Mouse (Mus musculus) ES-E14 (cell line): Measurements from ENCODE around the gene Hinfp. TPM values are rescaled to one million over a fixed set of nuclear protein-coding genes. Genes with fewer than 3 reads are reported as not detected.
"Not testable (repeated sequence)": the region's sequence is repeated elsewhere in the genome, so short reads cannot be mapped to it uniquely, and the experiment has no call there.

Experiments used
- DNase-seq: peaks from one replicate; pipeline ENCODE4 v3.0.0-alpha.2; 2013; ENCODE audit warnings: low read depth, low spot score
- H3K27ac ChIP-seq: 2 replicates; pipeline ENCODE4 v1.5.1; 2012; ENCODE audit warnings: low read depth, mild to moderate bottlenecking, low read length, moderate library complexity, mixed read lengths; ENCODE audit not compliant: poor library complexity, insufficient read depth, severe bottlenecking
- H3K36me3 ChIP-seq: 2 replicates; pipeline ENCODE4 v1.6.1; 2012; ENCODE audit warnings: mild to moderate bottlenecking, low read length, moderate library complexity, mixed read lengths; ENCODE audit not compliant: control insufficient read depth, poor library complexity, insufficient read depth, severe bottlenecking
- H3K4me1 ChIP-seq, 2 experiments: fragments of 150-350 bp in 1 of 2; sonication (generic) in 1 of 2; 2 replicates each; pipeline ENCODE4 v1.6.1; 2012; ENCODE audit warnings: low read length in 2 of 2, mild to moderate bottlenecking in 1 of 2, mixed read lengths in 1 of 2; ENCODE audit not compliant: control insufficient read depth in 2 of 2, insufficient read depth in 2 of 2, poor library complexity in 1 of 2
- H3K4me3 ChIP-seq, 2 experiments: fragments of 150-350 bp in 1 of 2; sonication (generic) in 1 of 2; 2 replicates each; pipeline ENCODE4 v1.5.1; 2012; ENCODE audit warnings: low read length in 2 of 2, low read depth in 1 of 2, mild to moderate bottlenecking in 1 of 2, mixed read lengths in 1 of 2; ENCODE audit not compliant: insufficient read depth in 1 of 2, poor library complexity in 1 of 2, severe bottlenecking in 1 of 2
- H3K9ac ChIP-seq: 2 replicates; pipeline ENCODE4 v1.6.1; 2012; ENCODE audit warnings: low read depth, mild to moderate bottlenecking, low read length, mixed read lengths; ENCODE audit not compliant: poor library complexity, insufficient read depth, severe bottlenecking
- H3K9me3 ChIP-seq: fragments of 150-350 bp; sonication (generic); 2 replicates; pipeline ENCODE4 v1.6.1; 2012; ENCODE audit warnings: low read depth, mild to moderate bottlenecking, low read length; ENCODE audit not compliant: control insufficient read depth, insufficient read depth
- CHD2 ChIP-seq: IDR thresholded peaks from 2 replicates; pipeline ENCODE4 v1.6.1; 2014; ENCODE audit warnings: mild to moderate bottlenecking, low read depth, low read length, inconsistent platforms
- HCFC1 ChIP-seq: IDR thresholded peaks from 2 replicates; pipeline ENCODE4 v1.6.1; 2012; ENCODE audit warnings: low read length, inconsistent platforms, borderline replicate concordance; ENCODE audit not compliant: insufficient read depth
- MAFK ChIP-seq: IDR thresholded peaks from 2 replicates; pipeline ENCODE4 v1.6.1; 2014; ENCODE audit warnings: mild to moderate bottlenecking, low read depth, low read length, inconsistent platforms; ENCODE audit not compliant: insufficient read depth
- ZC3H11A ChIP-seq: IDR thresholded peaks from 2 replicates; pipeline ENCODE4 v1.6.1; 2012; ENCODE audit warnings: low read depth, mild to moderate bottlenecking, inconsistent platforms, low read length, borderline replicate concordance
- ZNF384 ChIP-seq: IDR thresholded peaks from 2 replicates; pipeline ENCODE4 v1.6.1; 2012; ENCODE audit warnings: low read depth, low read length, inconsistent platforms
- in situ Hi-C, 2 experiments: fragments of 600-800 bp; cut with MboI; formaldehyde crosslinking; loops; one replicate each; pipeline ENCODE4 v1.15.1; 2025; ENCODE audit warnings: low sequenced_read_pairs in 2 of 2, inconsistent platforms in 1 of 2; ENCODE audit not compliant: unreplicated experiment in 2 of 2
- total RNA-seq: library from RNA; depleted of rRNA; stranded (reverse); fragments of 300-350 nt; gene quantifications from 2 replicates; pipeline ENCODE4 v1.2.3, GENCODE M21; 2012

The Hinfp gene
- total RNA-seq, 1 experiment, result 29.1 TPM

DNA sequence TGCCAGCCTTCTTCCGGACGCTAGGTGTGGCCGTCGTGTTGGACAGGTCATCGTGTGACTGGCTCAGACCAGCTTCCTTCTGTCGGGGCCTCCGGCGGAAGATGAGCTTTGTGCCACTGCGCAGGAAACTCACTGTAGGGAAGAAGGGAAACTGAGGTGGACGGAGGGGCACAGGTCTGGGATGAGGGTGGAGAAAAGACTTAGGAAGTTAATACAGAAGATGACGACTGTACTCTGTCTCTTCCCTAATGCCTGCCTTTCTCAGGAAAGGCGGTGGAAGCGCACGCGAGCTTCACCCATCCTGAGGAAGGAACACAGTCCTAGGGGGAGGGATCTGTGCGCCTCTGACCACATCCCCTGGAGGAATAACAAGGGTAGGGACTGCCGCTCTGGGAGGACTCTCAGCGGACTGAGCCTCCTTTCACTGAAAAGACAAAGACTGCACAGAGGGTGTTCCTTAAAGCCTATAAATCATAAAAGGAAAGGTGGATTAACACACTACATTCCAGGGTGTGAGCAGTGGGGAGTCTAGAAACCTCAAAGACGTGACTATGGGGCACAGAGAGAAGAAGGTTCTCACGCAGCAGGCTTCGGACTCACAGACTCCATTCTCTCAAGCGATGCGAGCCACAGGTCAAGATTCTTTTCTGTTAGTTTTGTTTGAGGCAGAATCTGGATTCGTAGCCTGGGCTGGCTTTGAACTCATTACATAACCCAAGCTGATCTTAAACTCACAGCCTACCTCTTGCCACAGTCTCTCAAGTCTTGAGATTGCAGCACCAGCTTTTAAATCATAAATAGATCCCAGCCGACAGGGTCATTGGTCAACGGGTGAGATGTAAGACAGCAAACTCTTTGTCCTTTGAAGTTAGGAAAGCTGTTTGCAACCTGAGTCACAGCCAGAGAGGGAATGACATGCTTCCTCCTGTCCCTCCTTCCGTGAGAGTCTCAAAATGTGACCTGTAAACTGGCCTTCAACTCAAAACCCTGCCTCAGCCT, 6.0 kb upstream of the Hinfp start:
- no peak for DNase-seq

DNA sequence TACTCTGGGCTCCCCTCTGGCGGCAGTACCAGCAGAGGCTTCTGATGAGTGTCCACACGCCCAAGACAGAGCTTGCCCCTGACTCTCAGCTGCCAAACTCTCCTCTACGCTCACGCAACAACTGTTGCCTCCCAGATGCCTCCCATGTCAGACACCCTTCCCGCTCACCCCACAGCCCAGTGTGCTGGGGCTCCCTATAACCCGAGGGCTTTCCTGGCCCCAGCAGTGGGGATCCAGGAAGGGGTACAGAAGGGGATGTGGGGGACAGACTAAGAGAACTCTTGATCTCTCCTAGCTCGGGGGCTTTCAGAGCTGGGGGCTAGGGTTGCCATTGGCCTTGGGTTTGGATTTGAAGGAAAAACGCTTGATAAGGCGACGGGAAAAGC, 5.3 kb upstream of the Hinfp start:
- Histone ChIP-seq H3K4me1 (peaks cover 3 to 24% of the 10 kb centered on the region in 2 experiments), H3K27ac (no peak overlapping the region), H3K9ac (0 out of 2 replicates have a peak overlapping the region, but pooled peaks have one; percentile 1), H3K4me3 (peak overlapping the region; percentile 20 to 22; a peak in 2 of 4 replicates), H3K9me3 (no peaks in the 10 kb centered on the region), H3K36me3 (no peaks in the 10 kb centered on the region)
- DNase-seq, result no peak
- in situ Hi-C loops, result no loop called here
- TF ChIP-seq CHD2, result no peak
- TF ChIP-seq ZNF384, result no peak
- no peak for TF ChIP-seq HCFC1
- no peak for TF ChIP-seq MAFK
- no peak for TF ChIP-seq ZC3H11A

More for the DNA sequence above, 6.0 kb upstream of the Hinfp start:
- H3K27ac ChIP-seq, result no peak overlapping the region
- peak overlapping the region; percentile 20 to 22; a peak in 3 of 4 replicates for H3K4me3 ChIP-seq
- TF ChIP-seq ZC3H11A, result no peak
- TF ChIP-seq HCFC1, result no peak
- TF ChIP-seq ZNF384, result no peak
- H3K4me1 ChIP-seq, result peaks cover 1 to 24% of the 10 kb centered on the region in 2 experiments; a peak in 3 of 4 replicates
- no peaks in the 10 kb centered on the region for H3K36me3 ChIP-seq
- H3K9ac ChIP-seq, result 0 out of 2 replicates have a peak overlapping the region, but pooled peaks have one; percentile 1
- in situ Hi-C loops, result no loop called here
- no peaks in the 10 kb centered on the region for H3K9me3 ChIP-seq

DNA sequence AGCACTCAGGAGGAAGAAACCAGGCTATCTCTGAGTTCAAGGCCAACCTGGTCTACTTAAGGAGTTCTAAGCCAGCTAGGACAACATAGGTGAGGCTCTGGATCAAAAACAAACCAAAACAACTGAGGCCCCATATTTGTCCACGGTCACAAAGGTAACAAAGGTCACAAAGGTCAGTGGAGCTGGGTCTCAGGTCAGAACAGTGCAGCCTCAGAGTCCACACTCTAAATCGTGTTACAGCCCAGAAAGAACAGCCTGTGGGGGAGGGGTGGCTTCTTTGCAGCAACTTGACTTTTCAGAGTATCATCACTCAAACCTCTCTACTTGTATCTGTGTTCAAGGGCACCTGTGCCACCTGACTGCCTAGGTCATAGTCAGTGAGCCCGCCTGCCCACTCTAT, 4.3 kb upstream of the Hinfp start:
- TF ChIP-seq ZNF384 (no peak), CHD2 (no peak), HCFC1 (no peak), MAFK (no peak), ZC3H11A (no peak)
- peaks cover 4 to 24% of the 10 kb centered on the region in 2 experiments for H3K4me1 ChIP-seq
- H3K27ac ChIP-seq, result no peak overlapping the region
- H3K4me3 ChIP-seq, result no peak overlapping the region
- H3K9me3 ChIP-seq, result no peaks in the 10 kb centered on the region
- DNase-seq, result no peak
- H3K36me3 ChIP-seq, result no peaks in the 10 kb centered on the region
- in situ Hi-C loops, result no loop called here
- H3K9ac ChIP-seq, result no peak overlapping the region

DNA sequence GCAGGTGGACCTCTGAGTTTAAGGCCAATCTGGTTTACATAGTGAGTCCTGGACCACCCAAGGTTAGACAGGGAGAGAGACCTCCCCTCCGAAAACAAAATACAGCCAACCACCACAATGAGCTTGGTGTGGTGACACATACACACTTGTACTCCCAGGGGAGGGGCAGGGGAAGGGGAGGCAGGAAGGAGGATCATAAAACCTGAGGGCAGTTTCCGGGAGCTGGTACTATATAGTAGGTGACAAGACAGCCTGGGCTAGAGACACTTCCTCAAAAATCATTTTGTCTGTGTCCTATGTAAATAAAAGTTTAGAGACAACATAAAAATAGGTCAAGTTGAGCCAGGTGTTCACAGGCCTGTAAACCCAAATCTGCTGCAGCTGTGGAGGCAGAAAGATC, 1.8 kb upstream of the Hinfp start:
- H3K27ac ChIP-seq, result no peak overlapping the region
- no peak for DNase-seq
- in situ Hi-C loops, result no loop called here
- H3K36me3 ChIP-seq, result peaks cover 2% of the 10 kb centered on the region
- TF ChIP-seq MAFK (no peak), ZC3H11A (no peak), CHD2 (no peak), HCFC1 (no peak), ZNF384 (no peak)
- H3K4me1 ChIP-seq, result peaks cover 6 to 26% of the 10 kb centered on the region in 2 experiments
- no peaks in the 10 kb centered on the region for H3K9me3 ChIP-seq
- H3K9ac ChIP-seq, result no peak overlapping the region; the same call in 1 of the 2 replicates
- H3K4me3 ChIP-seq, result no peak overlapping the region

DNA sequence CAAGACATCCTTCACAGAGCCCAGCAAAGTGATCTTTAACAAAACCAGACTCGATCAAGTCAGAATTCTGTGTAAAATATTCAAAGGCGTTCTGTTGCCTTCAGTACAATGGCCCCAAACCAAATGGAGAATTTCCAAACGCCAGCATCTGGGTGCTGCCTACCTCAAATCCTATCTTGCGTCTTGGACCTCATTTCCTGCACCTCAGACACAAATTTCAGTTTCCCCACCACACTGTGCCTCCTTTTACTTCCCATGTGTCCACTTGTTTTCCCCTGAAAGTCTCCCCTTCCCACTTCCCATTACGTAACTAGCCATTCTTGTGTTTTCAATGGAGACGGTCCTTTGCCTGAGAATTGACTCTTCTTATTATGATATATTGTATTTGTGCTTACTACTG, 1.1 kb upstream of the Hinfp start:
- H3K9ac ChIP-seq, result no peak overlapping the region
- no peak for TF ChIP-seq HCFC1
- no peak for TF ChIP-seq CHD2
- TF ChIP-seq MAFK, result no peak
- TF ChIP-seq ZNF384, result no peak
- no peak for TF ChIP-seq ZC3H11A
- peaks cover 6 to 21% of the 10 kb centered on the region in 2 experiments for H3K4me1 ChIP-seq
- in situ Hi-C loops, result no loop called here
- no peak overlapping the region for H3K4me3 ChIP-seq
- no peak overlapping the region; the same call in 1 of the 2 replicates for H3K27ac ChIP-seq
- H3K36me3 ChIP-seq, result peaks cover 5% of the 10 kb centered on the region
- DNase-seq, result no peak
- H3K9me3 ChIP-seq, result no peaks in the 10 kb centered on the region

DNA sequence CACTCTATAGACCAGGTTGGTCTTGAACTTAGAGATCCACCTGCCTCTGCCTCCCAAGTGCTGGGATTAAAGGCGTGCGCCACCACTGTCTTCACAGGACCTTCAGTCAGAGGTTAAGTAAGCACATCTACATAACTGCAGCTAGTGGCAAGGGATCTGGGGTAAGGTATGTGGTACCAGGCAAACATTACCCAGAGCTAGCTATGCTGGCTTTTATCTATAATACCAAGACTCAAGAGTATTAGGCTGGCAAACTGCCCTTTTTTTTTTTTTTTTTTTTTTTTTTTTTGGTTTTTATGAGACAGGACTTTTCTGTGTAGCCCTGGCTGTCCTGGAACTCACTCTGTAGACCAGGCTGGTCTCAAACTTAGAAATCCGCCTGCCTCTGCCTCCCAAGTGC, 5.5 kb downstream of the Hinfp start:
- H3K9me3 ChIP-seq, in situ Hi-C loops, H3K4me1 ChIP-seq, H3K27ac ChIP-seq, H3K9ac ChIP-seq, DNase-seq, H3K4me3 ChIP-seq: not testable (repeated sequence)
- H3K36me3 ChIP-seq, result peaks cover 34% of the 10 kb centered on the region
